14 mouse cellular contexts compared by ENCODE assay signal in genomic region chr8:48688188-48688587, GRCm38 (mm10).
DNase-seq lines count a peak whose midpoint lies in the region; ATAC-seq and TF ChIP-seq lines count a peak whose summit lies in the region.
"Had no signal": no experiment of that assay in that cellular context is flagged by ENCODE, and none has a peak within 500 bp of the region (broad histone marks: within the 10 kb centered on the region; RNA-seq: fewer than 3 reads in every experiment).

No protein-coding gene starts in this region.

- H3K27me3 ChIP-seq in liver, embryonic 11.5 days (replicated peaks; ENCODE audit: control insufficient read depth, insufficient read depth, low read length) = no peaks in the 10 kb centered on the region
- H3K27me3 ChIP-seq in embryonic facial prominence, embryonic 14.5 days (replicated peaks; ENCODE audit: control insufficient read depth, insufficient read depth, low read length) = no peaks in the 10 kb centered on the region
- no peaks in the 10 kb centered on the region for H3K27me3 ChIP-seq in limb, embryonic 14.5 days (ENCODE audit: control insufficient read depth, insufficient read depth, low read length)
- H3K27me3 ChIP-seq: lung, embryonic 15.5 days; neural tube, embryonic 12.5 days had no signal

- 51% methylated on average over 9 of the region's 9 CpGs for WGBS in liver, embryonic 11.5 days
- WGBS in embryonic facial prominence, embryonic 14.5 days = 47% methylated on average over 9 of the region's 9 CpGs
- 29% methylated on average over 9 of the region's 9 CpGs for WGBS in limb, embryonic 14.5 days

- H3K4me2 ChIP-seq in liver, embryonic 11.5 days = no peak overlapping the region
- peak overlapping the region; percentile 2; the same call in 1 of the 2 replicates for H3K4me2 ChIP-seq in embryonic facial prominence, embryonic 14.5 days (ENCODE audit: low read depth, low read length)
- H3K4me2 ChIP-seq in limb, embryonic 14.5 days (replicated peaks; ENCODE audit: low read depth, low read length, severe bottlenecking) = no peak overlapping the region
- H3K4me2 ChIP-seq: lung, embryonic 15.5 days; neural tube, embryonic 12.5 days had no signal

- ATAC-seq in liver, embryonic 11.5 days (replicated peaks; ENCODE audit: low FRiP score) = no peak
- no peak for ATAC-seq in embryonic facial prominence, embryonic 14.5 days (ENCODE audit: low read depth)
- ATAC-seq in limb, embryonic 14.5 days (ENCODE audit: low FRiP score, low read depth) = no peak
- ATAC-seq in activated CD4-positive, CD25-positive, alpha-beta regulatory T cell, adult 4 months = no peak

- H3K4me3 ChIP-seq in liver, embryonic 11.5 days (ENCODE audit: low read depth, low read length) = no peak overlapping the region
- H3K4me3 ChIP-seq in embryonic facial prominence, embryonic 14.5 days (ENCODE audit: low read depth, low read length) = no peak overlapping the region
- H3K4me3 ChIP-seq in limb, embryonic 14.5 days (replicated peaks; ENCODE audit: low read length) = no peak overlapping the region
- H3K4me3 ChIP-seq: forebrain, embryonic 10.5 days; hindbrain, embryonic 10.5 days; lung, embryonic 15.5 days; neural tube, embryonic 12.5 days had no signal

- H3K36me3 ChIP-seq in liver, embryonic 11.5 days (ENCODE audit: control insufficient read depth, insufficient read depth, low read length) = no peaks in the 10 kb centered on the region
- H3K36me3 ChIP-seq in embryonic facial prominence, embryonic 14.5 days (ENCODE audit: control insufficient read depth, insufficient read depth, low read length) = no peaks in the 10 kb centered on the region
- no peaks in the 10 kb centered on the region for H3K36me3 ChIP-seq in limb, embryonic 14.5 days (ENCODE audit: control insufficient read depth, insufficient read depth, low read length)
- H3K36me3 ChIP-seq: forebrain, embryonic 10.5 days; hindbrain, embryonic 10.5 days; lung, embryonic 15.5 days; neural tube, embryonic 12.5 days had no signal

- H3K4me1 ChIP-seq in liver, embryonic 11.5 days (replicated peaks; ENCODE audit: control insufficient read depth, insufficient read depth, low read length) = no peaks in the 10 kb centered on the region
- H3K4me1 ChIP-seq in embryonic facial prominence, embryonic 14.5 days (ENCODE audit: control insufficient read depth, insufficient read depth, low read length) = peaks cover 23% of the 10 kb centered on the region
- H3K4me1 ChIP-seq in limb, embryonic 14.5 days (ENCODE audit: control insufficient read depth, insufficient read depth, low read length) = peaks cover 20% of the 10 kb centered on the region

- no peaks in the 10 kb centered on the region for H3K9me3 ChIP-seq in liver, embryonic 11.5 days (ENCODE audit: control insufficient read depth, low read length)
- no peaks in the 10 kb centered on the region for H3K9me3 ChIP-seq in embryonic facial prominence, embryonic 14.5 days (ENCODE audit: control insufficient read depth, low read length)
- H3K9me3 ChIP-seq in limb, embryonic 14.5 days (ENCODE audit: control insufficient read depth, low read length) = no peaks in the 10 kb centered on the region
- H3K9me3 ChIP-seq: forebrain, embryonic 10.5 days; hindbrain, embryonic 10.5 days; lung, embryonic 15.5 days; neural tube, embryonic 12.5 days had no signal

- no peak for TF ChIP-seq POLR2A in limb, embryonic 14.5 days (IDR thresholded peaks at IDR 0.05; ENCODE audit: borderline replicate concordance, extremely low read depth, insufficient read depth, insufficient read length)

- H3K27ac ChIP-seq in liver, embryonic 11.5 days (ENCODE audit: low read depth, low read length) = no peak overlapping the region
- H3K27ac ChIP-seq in embryonic facial prominence, embryonic 14.5 days (replicated peaks; ENCODE audit: low read depth, low read length) = peak overlapping the region; percentile 49
- H3K27ac ChIP-seq in limb, embryonic 14.5 days (replicated peaks; ENCODE audit: low read depth, low read length) = no peak overlapping the region
- H3K27ac ChIP-seq: forebrain, embryonic 10.5 days; hindbrain, embryonic 10.5 days; lung, embryonic 15.5 days; neural tube, embryonic 12.5 days had no signal

- DNase-seq in gastrocnemius, adult 18-20 months (ENCODE audit: low spot score) = peak; percentile 80
- no peak for DNase-seq in gastrocnemius, postnatal 4 days (ENCODE audit: low spot score in 2 of 2)
- peak; percentile 26 for DNase-seq in liver
- no peak for DNase-seq in liver, embryonic 11.5 days (ENCODE audit: low spot score)
- DNase-seq in embryonic facial prominence, embryonic 14.5 days (ENCODE audit: low spot score) = peak; percentile 35
- peak; percentile 15 for DNase-seq in limb, embryonic 14.5 days (ENCODE audit: low spot score)
- no peak for DNase-seq in layer of hippocampus, postnatal 10 days (ENCODE audit: low spot score in 2 of 2)
- DNase-seq: kidney, adult 2 months; midbrain, embryonic 14.5 days had no signal

- H3K9ac ChIP-seq in liver, embryonic 11.5 days (ENCODE audit: low read depth, low read length) = no peak overlapping the region
- H3K9ac ChIP-seq in embryonic facial prominence, embryonic 14.5 days (ENCODE audit: low read depth, low read length) = peak overlapping the region; percentile 20; the same call in 1 of the 2 replicates
- no peak overlapping the region for H3K9ac ChIP-seq in limb, embryonic 14.5 days (ENCODE audit: low read depth, low read length, severe bottlenecking)
- H3K9ac ChIP-seq: lung, embryonic 15.5 days; neural tube, embryonic 12.5 days had no signal

Comparison
In these comparisons a context has a peak if more than half of its experiments do, and no peak if none do; other contexts are left out.
1. DNase-seq: peak in gastrocnemius, adult 18-20 months (single experiment), liver (single experiment), embryonic facial prominence, embryonic 14.5 days (single experiment) and limb, embryonic 14.5 days (single experiment); none in gastrocnemius, postnatal 4 days (0 of 2), liver, embryonic 11.5 days (single experiment) and layer of hippocampus, postnatal 10 days (0 of 2).